Mouse (Mus musculus) embryo, embryonic 9.5 days (tissue): ENCODE measurements around the gene Cela3b.
A peak's percentile ranks its signal among the peaks of the same experiment; 100 is the strongest.

Experiments used
- DNase-seq: peaks from one replicate; pipeline ENCODE4 v3.0.0-alpha.2; 2017; ENCODE audit errors: extremely low spot score

The Cela3b gene

DNA sequence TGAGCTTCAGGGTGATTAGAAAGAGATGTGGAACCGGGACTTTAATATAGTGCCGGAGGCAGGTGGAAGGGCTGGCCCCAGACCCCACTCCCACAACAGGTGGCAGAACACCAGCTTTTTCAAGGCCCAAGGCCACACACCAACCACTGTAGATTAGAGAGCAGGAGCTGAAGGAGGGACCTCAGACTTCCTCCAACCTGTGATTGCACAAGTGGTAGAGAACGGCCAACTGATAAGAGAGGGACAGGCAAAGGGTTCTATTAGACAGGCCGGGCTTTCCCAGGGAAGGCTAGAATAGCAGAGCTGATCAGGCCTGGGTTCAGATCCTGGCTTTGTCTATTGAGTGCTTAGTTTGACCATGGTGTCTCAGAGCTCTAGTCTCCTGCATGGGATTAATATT, at the start of gene Cela3b:
TSS of gene Cela3b (minus strand) at position 39 of the 400 bp plus-strand sequence.
- no peak for DNase-seq

DNA sequence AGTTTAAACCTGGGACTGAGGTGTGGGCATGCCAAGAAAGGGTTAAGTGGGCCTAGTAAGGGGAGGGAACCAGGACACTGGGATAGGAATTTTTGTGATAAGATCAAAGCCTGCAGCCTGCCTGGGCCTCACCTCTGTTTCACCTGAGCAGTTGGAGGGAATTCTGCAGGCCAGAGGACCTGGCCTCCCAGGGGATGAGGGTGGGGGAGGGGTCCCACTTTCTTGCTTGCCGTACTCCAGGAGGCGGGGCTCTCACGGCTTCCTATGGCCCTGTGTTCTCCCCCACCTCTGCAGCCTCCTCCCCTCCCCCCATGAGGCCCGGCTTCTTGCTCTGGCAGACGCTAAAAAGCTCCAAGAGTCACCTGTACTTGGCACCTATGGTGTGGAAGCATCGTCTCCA, 49.4 kb upstream of the Cela3b start:
- DNase-seq, result no peak

DNA sequence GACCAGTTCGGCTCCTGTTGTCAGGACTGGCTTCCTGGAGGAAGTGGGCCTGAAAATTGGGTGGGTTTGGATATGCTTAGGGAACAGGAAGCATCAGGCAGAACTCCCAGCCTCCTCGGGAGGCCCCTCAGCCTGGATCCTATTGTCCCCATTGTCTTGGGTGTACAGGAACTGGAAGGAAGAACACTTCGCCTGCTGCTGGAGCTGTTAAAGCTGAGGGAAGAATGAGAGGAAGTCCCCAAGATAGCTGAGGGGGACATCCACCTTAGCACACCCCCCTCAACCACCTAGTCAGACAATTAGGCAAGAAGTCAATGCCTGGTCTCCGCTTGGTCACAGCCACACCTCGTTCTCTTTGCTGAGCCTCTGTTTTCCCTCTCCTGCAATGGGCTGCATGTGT, 48.0 kb upstream of the Cela3b start:
- DNase-seq, result no peak

DNA sequence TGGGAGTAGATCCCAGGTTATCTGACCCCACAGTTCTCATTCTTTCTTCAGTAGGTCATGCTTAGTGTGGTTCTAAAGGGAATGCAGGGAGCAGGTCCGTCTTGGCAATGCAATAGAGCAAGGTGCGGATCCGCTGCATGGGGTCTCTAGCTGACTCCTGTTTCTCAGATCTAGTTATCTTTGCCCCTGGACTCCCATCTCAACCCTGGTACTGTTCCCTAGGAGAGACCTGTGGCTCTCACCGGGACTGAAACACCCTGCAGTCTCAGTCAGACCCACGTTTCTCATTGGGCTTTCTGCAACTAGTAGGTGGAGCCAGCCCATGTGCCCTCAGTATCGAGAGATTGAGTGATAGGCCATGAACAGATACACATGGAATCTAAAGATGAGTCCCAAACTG, 47.3 kb upstream of the Cela3b start:
- DNase-seq, result no peak

DNA sequence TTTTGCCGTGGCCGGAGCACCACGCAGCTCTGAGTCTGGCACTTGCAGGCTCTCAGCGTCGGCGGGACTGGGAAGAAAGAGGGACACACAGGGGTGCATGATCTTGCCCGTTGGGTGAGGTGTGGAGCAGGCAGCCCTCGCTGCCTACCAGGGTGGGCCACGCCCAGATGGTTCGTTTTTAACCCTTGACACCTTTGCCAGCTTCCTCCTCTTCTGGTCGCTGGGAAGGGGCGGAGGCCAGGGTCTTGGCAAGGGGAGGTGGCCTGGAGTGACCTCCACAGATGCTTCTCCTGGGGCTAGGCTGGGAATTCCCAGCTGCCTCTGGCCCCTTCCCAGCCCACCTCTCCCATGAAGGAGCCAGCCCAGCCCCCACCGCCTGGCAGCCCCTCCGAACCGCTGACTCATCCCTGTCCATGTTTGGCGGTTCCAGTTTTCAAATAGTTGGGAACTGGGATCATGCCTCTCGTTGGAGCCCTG, 46.5 kb upstream of the Cela3b start:
- DNase-seq, result no peak

DNA sequence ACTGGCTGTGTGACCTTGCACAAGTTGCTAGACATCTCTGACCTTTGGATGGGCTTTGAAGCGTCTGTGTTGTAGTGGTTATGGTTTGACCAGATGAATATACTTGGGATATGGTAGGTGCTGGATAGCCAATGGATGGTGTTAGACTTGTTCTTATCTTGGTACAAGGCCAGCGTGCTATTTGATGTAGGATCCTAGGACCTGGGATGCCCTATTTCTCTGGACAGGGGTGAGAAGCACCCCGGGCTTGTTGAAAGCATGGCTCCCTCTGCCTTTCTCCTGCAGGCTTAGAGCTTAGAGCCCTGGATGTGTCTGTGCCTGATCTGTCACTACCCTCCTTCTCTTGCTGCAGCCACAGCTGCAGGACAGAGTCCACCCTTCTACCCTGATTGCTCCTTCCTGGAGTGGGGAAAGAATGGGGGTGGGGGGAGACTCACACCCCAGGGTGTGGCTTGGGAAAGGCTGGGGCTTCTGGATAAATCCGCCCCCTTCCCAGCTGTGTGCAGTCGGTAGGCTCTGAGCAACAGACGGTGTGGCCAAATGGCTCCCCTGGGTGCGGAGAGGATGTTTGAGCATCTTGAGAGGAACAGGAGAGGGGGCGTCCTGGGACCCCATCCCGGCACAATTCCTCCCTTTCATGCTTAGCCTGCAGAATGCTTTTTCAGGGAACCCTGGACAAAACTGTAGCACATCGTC, 45.9 kb upstream of the Cela3b start:
- DNase-seq, result no peak

DNA sequence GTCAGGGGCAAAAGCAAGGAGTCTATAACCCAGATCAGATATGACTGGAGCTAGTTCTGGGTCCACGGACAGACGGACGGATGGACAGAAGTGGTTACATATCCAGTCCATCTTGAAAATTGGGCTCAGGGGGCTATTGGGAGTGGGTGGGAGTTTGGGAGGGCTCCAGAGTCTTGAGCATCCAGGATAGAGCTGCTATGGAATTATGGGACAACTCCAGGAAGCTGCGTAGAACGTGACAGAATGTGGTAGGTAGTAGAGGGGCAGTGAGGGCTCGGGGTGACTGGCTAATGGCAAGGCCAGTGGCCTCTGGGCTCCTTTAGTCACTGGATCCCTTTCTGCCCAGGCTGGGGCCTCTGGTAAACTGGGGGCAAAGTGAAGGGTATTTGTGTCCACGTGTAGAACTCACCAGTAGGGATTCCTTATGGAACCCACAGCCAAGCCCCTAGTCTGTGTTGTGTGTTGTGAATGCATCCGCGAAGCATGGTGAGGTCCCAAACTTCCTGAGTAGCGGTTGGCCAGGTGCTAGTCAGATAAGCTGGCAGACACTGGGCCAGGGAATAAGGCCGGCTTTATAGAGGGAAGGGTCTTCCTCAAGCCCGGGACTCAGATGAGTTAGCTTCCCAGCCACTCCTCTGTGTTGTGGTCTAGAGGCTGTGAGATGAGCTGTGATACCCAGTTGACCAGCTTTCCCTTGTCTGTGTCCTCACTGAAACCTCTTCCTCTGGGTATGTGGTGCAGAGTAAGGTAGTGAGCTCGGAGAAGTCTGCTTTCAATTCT, 45.1 kb upstream of the Cela3b start:
- DNase-seq, result no peak

DNA sequence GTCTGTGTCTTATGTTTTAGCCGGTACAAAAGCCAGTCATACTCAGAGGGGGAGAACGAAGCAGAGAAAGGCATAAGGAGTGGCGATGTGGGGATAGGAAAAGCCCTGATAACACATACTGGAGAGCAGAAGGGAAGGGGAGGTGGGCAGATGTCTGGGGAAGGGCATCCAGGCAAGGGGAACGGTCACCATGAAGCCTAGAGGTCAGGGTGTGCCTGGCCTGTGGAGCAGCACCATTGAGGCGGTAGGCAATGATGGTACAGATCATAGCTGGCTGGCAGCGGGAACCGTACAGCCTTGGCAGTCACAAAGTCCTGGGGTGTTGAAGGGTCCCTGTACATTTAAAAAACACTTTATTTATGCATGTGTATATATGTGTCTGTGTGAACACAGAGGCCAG, 44.4 kb upstream of the Cela3b start:
- no peak for DNase-seq

DNA sequence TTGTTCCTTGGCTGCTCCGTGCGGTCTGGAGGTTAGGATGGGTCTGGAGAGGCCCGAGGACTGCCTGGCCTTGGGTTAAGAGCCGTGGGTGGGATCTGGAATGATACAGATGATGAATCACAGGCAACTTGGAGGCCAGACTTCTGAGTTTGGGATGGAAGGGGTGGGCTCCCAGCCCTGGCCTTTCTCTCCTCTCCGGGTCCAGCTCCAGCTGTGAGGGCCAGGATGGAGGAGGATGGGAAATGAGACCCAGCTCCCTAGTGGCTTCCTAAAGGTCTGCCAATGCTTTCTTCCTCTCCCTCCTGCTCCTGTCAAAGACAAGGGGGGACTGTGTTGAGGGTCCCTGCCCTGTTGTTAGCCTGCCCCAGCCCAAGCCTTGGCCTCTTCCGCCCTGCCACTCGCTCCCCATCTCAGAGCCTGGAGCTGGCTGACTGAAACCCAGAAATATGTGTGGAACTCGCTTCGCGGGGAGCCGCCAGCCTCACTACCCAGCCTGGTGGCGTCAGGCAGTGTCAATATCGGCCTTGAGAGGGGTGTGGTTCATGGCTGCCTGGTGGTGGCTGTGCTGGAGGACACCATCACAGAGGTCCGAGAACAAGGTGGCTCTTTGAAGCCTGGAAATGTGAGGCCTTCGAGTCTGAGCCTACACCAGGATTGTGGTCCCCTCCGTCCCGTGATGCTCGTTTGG, 43.5 kb upstream of the Cela3b start:
- no peak for DNase-seq

DNA sequence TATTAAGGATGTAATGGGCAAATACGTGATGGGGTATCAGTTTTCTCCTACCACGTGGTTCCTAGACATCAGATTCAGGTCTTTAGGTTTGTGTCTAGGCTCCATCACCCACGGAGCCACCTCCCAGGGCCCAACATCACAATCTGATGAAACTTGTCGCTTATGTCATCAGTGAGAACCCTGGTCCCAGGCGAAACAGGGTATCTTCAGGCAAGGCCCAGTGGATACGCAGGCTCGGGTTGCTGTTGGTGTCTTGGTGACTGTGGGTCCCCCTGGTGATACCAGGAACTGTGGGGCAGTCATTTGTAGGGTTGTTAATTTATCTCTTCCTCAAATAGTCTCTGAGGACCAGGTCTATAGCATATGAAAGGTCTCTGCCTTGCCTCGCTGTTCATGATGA, 42.9 kb upstream of the Cela3b start:
- no peak for DNase-seq

DNA sequence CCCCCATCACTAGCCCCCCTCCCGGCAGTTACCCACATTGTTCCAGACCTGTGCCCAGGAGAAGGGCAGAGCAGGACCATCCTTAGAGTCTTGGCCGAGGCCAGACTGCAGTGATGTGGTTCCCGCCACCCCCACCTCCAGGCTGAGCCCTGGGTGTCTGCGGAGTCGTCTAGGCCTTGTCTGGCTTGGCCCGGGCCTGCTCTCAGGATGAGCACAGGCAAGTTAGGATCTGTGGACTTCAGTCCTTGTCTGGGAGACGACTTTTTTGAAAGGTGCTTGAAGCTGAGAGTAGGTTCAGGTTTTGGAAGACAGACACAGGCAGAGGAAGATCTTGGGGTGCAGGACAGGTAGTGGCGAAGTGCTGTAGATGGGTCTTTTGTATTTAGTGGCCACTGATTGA, 41.0 kb upstream of the Cela3b start:
- DNase-seq, result no peak

DNA sequence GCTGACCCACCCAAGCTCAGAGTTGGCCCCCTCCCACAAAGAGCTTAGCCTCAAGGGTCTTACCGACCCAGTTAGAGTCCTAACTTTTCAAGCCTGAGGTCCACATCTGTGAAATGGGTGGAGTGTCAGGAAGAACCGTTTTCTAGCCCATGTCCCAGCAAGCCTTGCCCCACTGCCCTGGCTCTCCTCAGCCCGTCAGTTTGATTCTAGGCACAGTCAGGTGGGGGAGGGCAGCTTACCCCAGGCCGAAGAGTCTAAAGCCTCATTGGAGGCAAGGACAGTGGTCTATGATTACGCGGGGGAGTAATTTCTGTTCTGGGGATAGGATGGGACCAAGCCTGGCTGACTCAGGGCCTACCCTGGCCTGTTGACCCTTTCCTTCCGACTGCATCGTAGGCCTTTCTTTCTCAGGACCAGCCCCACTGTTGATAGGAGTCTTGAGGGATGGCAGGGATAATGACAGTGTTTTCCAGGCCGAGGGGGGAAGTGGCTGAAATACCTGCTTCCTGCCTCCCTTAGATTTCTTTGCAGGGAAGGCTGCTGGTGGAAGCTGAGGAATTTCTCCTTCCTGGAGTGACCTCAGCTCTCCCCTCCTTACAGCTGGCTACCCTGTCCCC, 40.5 kb upstream of the Cela3b start:
- no peak for DNase-seq

DNA sequence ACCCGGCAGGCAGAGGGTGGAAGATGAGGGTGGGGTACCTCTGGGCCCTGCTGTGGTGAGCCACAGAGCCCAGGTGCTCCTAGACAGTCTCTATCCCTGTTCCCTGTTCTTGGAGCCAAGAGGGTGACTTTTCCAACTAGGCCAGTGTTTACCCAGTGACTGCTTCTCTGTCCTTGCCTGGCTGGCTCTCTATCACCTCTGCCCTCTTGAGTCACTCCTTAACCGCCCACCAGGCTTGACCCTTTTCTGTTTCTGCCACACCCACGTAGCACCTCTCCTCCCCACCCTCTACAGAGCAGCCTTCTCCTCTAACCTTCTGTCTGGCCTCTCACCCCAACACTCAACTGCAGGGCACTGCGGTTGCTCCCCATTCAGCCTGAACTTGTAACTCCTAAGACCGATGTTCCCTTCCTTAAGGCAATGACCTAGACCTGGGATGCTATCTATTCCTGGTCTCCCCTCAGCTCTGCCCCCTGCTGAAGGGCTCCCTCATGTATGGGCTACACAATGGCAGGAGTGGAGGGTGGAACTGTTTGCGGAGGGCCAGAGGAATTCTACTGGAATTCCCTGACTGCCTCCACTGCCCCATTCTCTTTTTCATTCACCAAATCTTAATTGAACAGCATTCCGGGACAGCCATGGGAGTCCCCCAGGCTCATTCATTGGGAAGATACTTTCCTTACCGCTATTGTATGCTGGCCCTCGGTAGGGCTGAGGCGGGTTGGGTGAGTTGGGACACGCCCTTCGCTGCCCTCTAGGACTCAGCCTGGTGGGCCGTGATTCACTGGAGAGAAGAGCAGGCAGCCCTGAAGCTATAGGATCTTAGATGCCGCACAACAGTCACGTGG, 39.7 kb upstream of the Cela3b start:
- no peak for DNase-seq

DNA sequence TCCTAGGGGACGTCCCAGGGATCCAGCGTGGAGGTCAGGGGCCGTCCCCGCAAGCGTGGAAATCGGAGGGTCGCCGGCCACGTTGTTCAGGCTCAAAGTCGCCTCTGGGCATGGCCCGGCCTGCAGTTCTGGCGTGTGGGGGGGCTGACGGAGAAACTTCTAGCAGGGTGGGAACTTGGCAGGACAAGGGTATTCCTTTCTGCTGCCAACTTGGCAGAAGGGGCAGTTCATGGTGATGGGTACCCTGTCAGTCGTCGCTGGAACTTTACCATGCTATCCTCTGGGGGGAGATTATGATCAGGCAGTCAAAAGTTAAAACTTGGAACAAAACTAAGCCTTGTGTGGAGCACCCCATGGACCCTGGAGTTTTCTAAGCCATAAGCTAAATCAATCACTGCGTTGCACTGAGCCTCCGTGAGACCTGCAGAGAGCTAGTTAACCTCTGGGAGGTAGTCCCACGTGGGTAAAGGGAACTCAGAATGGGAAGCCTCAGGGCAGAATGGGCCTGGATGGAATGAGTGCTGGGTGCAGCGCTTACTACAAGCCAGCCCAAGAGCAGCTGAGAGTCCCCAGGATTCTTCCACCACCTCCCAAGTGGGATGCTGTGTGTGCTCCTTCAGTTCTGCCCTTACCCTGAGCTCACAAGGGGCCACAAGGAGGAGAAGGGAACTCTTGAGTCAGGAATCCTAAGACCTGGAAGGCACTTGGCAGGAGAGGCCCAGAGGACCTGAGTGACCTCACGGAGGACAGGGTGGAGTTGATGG, 38.9 kb upstream of the Cela3b start:
- DNase-seq, result no peak

DNA sequence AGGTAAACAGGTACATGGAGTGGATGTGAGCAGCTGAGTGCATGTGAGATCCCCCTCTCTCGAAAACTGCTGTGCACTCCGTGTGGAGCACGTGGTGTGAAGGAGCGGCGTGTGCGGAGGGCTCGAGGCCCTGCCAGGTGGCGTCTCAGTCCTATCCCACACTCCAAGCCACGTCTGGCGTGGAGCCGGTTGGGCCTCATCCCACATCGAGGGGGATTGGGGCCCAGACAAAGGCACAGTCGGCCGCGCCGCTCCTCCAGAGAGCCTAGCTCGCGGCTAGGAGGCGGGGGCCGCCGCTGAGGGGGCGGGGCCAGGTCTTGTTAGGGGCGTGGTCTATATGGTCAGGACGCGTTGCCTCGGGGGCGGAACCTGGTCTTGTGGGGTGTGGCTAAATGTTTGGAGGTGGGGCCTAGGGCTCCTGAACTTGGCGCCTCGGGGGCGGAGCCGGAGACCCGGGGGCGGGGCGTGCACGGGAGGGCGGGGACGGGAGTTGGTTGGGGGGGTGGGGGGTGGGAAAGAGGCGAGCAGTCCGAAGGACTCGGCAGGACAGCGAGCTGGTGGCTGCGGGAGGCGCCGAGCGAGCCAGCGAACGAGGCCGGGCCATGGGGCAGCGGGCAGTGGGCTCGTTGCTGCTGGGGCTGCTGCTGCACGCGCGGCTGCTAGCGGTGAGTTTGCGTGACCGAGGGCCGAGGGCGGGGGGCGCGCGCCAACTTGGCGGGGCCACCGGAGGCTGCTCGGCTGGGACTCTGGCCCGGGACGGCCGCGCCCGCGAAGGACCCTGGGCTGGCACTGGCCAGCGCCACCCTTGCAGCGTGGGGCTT, 38.1 kb upstream of the Cela3b start, which contains the start of gene Hspg2:
TSS of gene Hspg2 (plus strand) at position 510 of the 821 bp plus-strand sequence.
- peak; percentile 100 for DNase-seq

DNA sequence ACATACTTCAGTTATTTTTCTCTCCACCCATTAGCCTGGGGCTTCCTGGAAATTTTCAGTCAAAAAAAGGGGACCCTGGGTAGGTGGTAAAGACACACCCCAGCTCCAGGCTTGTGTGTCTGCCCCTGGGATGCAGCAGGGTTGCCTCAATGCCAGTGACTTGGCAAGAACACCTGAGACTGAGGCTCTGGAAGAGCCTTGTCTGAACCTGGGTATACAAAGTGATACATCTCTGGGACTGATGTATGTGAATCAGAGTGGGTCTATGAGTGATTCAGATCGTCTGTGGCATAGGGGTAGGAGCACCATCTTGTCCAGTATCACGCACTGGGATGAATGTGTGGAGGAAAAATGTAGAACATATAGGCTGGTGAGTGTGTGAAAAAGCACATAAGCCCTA, 37.2 kb upstream of the Cela3b start:
- no peak for DNase-seq

DNA sequence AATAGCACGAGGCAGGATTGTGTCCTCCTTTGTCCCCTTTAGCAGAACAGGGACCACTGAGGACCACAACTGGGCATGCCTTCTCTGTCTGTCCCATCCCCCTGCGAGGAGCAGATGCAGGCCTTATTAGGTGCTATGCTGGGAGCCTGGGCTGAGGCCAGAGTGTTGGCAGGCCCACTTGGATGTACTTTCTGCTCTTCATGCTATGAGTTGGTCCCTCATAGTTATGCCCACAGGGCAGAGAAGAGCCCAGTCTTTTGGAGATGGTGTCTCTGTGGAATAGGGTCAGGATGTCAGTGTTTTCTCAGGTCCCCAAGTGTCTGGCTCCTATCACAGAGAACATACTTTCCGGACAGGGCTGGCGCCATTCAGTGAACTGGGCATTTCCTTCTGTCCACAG, 36.7 kb upstream of the Cela3b start:
- DNase-seq, result no peak

DNA sequence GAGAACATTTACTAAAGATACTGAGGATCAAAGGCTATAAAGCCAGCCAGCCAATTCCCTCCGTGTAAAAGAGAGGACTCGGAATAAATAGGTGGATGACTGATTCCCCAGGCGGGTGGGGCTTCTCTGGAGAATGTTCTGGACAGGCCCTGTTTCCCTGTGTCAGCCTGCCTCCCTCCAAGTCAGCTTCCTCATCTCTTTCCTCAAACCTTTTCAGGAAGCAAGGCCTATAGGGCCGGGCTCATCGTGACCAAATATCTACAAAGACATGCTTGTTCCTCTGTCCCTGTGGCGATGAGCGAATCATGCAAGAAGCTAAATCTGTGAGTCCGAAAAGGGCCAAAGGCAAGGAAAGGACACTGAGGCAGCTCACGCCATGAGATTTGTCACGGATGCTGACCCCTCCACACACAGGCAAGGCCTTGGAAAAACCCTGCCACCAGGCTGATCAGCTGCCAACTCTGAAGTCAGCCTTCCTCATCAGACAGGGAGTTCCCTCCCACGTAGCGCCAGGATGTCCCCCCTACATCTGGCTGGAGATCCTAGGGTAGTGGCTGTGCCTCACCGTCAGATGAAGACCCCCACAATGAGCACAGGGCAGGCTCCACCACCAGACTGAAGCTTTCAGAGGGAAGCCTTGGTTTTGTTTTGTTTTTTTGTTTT, 34.9 kb upstream of the Cela3b start:
- DNase-seq, result no peak
